Mouse (Mus musculus): ENCODE data around the gene Pdia5.

The Pdia5 gene

DNA sequence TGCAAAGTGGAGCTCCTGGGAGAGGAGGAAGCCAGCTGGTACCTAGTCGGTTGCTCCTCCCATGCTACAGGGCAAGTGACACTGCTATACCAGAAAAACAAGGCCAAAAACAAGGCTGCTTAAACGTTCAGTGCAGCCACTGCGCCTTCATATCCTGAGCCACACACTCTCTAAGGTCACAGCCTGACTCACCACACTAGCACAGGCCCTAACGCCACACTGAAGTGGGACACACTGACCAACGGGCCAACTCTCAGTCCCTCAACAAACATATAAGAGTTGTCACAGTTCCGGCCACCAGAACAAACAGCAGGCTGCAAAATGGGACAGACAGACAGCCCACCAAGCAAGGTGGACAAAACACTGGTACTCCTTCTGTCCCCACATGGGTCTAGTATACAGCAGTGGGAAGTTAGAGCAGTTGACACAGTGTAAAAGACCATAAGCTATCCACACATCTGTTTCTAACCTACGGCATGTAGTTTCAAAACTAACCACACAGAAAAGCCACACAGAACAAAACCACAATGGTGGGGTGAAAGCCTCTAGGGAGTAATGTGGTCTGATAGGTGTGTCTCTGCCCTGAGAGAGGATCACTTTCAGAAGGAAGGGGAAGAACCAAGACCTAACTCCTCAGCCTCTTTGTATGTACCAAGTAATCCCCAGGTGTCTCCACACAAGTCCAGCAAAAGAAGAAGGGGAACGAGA is 6.0 kb downstream of the Pdia5 start:
- no peak for DNase-seq (ENCODE audit: low spot score in 2 of 2)

DNA sequence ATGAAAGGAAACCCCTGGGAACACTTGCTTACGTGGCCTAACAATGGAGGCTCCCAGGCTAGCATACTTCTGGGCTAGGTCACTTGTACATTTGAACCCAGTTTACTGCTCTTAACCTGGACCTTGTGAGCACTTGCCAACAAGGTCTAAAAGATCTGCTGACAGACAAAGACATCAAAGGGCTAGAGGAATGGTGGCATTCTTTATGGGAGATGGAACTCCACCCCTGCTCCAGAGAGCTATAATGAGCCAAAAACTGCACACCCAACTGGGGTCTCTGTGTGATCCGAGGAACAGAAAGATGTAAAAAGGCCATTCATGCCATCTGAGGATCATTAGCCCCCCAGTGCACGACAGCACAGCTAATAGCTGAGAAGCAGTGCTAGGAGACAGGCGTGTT is 6.6 kb downstream of the Pdia5 start:
- no peak for DNase-seq (ENCODE audit: low spot score in 2 of 2)

DNA sequence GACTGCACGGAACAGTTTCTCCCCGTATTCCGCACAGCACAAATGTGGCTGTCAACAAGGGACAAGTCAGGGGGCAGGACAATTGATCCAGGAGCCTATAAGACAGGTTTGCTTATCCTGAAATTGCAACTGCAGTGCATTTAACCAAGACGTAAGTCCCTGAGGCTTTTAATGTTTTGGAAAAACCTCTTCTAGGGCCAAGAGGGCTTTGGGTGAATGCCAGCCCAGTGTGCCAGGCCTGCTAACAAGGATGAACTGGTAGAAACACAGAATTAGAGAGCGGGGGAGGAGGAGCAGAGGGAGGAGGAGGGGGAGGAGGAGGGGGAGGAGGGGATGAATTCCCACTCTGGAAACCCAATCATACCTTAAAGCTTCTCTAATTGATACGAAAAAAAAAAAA is 11.4 kb downstream of the Pdia5 start:
- DNase-seq (ENCODE audit: low spot score in 2 of 2), result peak in 1 of 2 experiments; percentile 57

DNA sequence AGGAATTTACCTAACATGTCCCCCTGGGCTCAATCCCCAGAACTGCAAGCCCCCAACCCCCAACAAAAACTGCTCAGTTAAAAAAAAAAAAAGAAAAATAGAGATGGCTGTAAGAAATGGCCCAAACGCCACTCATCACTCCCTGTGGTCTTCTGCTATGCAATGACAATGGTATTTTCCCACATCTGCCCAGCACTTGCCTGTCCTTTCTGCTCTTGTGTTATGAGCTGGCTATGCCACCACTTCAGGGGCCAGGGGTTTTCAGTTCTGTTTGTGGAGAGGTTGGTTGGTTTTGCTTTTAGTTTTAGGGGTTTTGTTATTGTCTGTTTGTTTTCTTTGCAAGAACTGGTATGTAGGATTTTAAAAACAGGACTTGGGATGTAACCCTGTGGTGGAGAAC is 13.4 kb downstream of the Pdia5 start:
- DNase-seq (ENCODE audit: low spot score in 2 of 2), result no peak

DNA sequence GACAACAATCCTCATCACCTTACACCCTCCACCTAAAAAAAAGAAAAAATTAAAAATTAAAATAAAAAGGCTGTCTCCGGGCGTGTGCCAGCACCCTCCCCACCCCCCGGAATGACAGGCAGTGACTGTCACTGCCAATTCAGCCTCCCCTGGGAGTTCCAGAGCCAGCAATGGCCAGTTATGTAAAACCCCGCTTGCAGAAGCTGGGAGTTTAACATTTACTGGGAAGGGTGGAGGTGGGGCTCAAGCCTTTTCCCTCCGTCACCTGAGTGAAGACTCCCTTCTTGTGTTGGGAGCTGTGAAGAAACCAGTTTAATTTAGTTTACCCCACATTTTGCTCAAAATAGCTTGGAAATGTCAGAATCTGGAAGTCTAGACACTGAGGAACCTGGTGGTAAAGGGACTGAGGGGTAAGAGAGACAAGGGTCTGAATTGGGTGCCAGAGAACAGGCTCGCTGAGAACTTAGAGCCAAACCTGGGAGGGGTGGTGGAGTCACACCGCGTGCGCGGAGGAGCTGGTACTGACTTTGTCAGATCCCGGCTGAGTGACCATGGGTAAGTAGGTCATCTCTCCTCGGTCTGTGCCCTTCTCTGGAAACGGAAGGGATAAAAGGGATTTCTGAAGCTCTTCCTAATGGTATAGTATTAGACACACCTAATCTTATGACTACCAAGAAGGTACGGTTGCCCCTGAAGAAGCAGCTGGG is 18.0 kb downstream of the Pdia5 start:
- no peak for DNase-seq (ENCODE audit: low spot score in 2 of 2)

DNA sequence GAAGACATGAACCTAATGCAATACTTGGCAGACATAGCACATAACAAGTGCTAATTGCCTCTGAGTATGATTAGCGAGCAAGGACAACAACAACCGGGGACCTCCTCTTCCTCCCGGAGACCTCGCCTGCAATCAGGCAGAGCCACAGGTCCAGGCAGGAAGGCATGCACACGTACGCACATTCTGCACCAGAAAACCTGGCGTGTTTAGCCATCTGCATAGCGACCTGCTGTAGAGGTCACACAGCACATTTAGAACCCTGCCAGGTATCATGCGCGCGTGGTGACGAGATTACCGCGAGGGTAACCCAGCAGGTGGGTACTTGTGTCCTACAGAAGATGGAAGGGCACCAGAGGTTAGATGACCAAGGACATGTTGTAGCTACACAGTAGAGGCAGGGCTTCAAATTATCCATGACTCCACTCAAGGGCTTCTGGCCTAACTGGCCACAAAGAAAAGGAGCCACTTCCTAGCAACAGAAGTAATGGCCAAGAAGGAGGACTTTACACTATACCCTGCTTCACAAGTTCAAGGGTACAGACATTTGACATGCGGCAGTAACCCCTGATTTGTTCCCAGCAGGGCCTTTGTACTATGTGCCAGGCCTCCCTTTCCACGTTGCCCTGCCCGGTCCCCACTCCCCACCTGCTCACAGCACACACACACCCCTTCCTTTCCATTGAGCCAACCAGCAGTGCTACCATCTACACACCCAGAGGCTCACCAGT is 18.7 kb downstream of the Pdia5 start:
- no peak for DNase-seq (ENCODE audit: low spot score in 2 of 2)

DNA sequence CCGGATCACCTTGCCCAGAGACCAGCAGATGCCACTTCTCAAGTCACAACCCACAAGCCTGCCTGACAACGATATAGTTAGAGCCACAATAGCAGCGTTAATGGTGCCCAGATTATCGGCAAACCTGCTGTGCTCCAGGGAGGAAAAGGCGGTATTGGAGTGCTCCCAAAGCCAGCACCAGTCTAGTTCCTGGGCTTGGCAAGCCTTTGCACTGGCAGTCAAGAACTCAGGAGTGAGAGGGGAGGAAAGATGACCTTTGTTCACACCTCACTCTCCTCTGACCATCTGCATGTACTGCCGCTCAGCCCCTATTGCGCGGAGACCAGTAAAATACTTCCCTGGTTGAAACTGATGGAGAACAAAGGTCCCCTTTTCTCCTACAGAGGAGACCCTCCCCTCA is 19.7 kb downstream of the Pdia5 start:
- DNase-seq (ENCODE audit: low spot score in 2 of 2), result no peak

DNA sequence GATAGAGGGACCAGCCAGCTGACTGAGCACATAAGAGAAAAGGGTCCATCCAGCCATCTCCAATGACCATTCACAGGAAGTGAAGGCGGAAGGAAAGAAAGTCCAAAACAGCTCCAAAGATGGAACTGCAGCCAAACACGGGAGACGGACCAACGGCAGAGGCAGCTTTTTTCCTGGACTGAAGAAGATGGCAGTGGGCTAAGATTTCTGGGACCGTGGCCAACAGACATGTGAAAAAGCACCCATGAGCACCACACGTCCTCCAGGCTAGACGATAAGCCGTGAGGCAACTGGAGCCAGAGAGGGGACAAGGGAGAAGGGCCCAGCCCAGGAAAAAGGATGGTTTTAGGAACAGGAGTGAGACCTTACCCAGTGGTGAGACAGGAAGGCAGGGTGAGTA is 20.6 kb downstream of the Pdia5 start:
- peak; percentile 69 to 71 for DNase-seq (ENCODE audit: low spot score in 2 of 2)

DNA sequence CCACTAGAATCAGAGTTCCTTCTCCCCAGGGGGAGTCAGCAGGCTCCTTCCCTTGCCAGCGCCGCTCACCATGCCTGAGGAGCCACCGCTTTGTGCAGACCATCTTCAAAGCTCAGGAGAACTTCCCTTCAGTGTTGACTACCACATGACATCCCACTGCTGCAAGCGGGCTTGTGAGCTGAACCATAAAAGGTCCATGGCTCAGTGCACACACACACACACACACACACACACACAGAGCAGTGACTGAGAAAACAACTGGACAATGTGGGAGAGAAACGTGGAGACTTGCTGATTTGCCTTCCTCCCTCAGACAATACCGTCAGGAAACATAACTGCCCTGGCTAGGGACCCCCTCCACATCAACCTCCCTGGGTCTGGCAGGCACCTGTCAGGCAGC is 21.7 kb downstream of the Pdia5 start:
- DNase-seq (ENCODE audit: low spot score in 2 of 2), result no peak

DNA sequence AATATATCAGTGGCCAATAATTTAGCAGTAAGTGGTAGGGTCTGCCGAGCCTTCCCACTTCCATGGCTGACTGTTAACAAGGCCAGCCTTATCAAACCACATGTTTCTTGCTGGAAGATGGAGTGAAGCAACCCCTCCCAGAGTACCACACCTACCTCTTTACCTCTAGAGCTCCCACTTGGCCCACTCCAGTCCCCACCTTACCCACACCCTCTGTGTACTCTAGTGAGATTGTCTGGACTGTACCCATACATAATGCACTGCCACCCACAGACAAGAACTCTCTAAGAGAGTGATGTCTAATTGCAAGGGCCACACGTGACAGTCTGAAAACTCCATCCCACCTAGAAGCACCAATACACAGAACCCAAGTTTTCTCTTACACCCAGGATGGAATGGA is 23.6 kb downstream of the Pdia5 start:
- no peak for DNase-seq (ENCODE audit: low spot score in 2 of 2)

DNA sequence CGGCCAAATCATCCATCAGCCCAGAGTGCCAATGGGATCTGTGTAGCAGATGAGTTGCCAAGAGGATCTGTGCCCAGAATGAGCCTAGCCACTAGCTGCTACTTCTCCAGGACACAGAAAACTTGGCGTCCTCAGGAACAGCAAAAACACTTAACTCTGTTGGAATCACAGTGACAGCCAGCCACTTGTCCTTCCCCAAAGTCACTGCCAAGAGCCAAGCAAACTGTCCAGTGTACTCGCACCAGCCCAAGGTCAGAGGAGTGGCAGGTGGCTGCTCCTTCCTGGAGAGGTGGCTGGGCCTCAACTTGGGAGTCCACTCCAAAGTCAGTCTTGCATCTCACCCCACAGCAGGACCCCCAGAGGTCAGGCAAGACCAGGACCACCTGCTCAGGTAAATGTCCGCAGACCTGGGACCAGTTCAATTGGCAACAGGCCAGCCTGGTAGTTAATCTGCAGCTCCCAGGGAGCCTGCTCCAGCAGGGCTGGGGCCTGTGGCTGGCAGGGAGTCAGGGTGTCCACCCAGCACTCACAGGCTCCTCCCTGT is 24.8 kb downstream of the Pdia5 start:
- DNase-seq (ENCODE audit: low spot score in 2 of 2), result peak in 1 of 2 experiments; percentile 52

DNA sequence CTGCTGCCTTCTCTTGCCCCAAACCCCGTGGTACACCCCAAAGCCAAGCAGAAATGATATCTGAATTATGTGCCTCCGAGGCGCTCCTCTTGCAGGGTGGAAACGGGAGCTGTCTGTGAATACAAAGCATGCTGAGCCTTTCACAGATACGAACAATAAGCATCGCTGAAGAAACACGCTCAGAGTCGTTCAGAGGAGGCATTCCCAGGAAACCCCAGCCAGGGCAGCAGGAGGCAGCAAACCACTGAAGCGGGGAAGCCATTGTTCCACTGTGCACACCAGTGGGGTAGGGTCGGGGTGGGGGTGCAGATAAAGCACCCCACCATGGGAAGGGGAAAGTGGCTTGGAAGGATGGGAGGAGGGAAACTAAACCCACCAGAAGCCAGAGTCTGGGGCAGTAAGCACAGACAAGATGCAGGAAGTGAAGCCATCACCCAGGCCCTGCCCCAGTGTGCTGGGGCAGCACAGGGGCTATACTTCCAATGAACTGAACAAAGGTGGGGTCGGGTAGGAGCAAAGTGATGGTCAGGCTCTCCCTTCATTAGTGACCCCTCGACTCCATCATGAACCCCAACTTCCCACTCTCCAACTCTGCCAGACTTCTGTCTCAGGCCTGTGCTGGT is 25.9 kb downstream of the Pdia5 start:
- DNase-seq (ENCODE audit: low spot score in 2 of 2), result no peak

DNA sequence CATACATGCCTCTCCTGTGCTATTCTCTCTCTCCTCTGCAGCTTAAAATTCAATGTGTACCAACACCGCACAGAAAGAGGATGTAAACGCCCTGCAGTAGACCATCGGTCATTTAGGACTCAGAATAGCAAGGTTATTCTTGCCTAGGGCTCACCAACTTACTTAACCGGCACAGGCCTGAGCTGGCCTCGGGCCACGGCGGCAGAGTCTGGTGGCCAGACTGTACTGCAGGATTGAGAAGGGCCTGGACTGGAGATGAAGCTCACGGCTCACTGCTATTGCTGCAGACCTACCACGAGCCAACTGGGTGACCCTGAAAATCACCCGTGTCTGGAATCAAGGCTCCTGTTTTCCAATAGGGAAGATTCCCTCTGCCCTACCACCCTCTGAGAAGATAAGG is 27.0 kb downstream of the Pdia5 start:
- DNase-seq (ENCODE audit: low spot score in 2 of 2), result no peak

DNA sequence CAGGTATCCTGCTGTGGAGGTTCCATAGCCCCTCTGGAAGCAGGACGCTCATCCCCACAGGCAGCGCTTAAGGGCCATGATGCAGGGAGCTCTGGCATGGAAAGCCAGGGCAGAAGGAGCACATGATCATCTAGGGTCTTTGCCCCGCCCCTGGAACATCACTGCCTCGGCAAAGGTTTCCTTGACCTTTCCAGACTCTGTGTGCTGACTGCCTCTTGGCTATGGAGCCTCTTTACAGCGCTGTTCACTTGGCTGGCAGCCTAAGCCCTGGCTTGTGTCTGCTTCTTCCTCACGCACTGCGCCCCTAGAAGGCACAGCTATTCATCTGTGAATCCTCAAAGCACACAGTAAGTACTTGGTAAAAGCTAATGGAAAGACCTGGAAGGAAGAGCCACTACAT is 27.7 kb downstream of the Pdia5 start:
- no peak for DNase-seq (ENCODE audit: low spot score in 2 of 2)

DNA sequence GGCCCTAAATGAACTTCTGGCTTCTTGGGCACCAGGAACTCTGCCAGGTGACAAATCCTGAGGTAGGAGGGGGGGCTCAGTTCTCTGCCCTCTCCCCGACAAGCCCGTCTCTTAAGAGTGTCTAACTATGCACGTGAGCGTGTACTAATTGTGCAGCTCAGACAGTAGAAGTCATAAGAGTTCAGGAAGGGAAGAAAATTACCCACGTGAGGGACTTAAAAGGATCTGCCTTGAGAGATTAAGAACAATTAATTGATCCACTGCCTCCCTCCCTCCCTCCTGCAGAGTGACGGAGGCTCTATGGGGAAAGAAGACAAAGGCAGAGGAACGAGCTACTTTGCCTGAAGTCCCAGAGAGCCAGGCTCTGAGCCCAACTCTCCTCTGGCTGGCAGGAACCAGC is 31.1 kb downstream of the Pdia5 start:
- DNase-seq (ENCODE audit: low spot score in 2 of 2), result no peak

DNA sequence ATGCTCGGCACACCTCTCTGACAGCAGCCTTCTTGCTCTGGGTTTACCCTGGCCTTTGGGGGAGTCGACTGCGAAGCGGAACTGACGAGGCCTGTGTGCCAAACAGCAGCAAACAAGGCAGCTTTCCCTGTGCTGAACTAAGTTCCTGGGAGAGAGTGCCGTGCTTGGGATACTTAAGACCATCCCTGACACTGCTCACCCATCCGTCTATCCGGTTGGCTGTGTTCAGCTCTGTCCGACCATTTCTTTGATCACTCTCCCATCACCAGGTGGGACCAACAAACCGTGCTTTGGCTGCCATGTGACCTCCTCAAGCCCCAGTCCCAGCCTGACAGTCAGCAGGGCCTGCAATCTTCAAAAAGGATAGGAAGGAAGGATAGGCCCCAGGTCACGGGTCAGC is 32.4 kb downstream of the Pdia5 start:
- no peak for DNase-seq (ENCODE audit: low spot score in 2 of 2)

DNA sequence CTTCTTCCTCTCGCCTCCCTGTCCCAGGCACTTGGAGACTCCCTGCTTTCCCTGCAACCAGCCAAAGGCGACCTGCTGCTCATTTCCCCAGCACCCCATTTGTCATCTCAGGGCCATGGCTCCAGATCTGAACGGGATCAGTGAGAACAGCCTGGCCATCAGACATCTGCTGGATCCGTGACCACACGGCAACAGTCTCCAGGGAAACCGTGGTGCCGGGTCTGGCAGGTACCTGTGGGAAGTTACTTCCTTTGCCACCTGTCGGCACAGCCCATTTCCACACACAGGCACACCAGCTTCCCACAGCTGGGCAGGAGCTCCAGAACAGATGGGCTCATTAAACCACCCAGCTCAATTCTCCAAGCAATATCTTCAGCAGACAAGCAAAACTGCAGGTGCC is 33.2 kb downstream of the Pdia5 start:
- DNase-seq (ENCODE audit: low spot score in 2 of 2), result no peak

DNA sequence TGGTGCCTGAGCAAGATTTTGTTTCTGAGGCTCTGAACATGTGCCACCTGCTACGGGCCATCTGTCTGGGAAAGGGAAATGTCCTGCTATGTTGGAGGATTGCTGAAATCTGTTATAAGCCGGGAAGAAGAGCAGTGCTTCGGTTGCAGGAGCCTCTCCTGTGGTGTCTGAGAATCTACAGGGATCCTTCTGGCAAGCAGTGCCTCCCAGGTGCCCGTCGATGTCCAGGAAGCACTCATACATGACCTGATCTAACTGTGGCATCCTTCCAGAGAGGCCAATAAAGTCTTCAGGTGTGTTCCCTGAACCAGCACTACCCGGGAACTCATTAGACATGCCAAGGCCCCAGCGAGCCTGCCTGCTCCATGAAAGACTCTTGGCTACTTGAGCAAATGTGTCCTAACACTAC is 33.7 kb downstream of the Pdia5 start:
- DNase-seq (ENCODE audit: low spot score in 2 of 2), result peak; percentile 59 to 72

DNA sequence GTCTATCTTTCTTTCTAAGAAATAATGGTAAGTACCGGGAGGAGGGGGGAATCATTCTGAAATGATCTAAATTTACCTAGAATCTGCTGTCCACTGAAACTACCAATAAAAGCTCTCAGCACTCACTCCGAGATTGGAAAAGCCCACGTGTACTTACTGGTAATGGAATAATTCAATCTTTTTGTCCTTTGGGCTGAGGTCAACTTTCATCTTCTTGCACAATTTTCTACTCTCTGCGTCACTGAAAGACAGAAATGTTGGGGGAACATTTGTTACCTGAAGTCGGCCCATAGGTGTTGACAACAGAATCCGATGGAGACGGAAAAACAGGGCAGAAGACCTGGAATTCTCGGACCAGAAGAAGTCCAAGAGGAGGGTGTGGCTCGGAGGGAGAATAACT is 34.4 kb downstream of the Pdia5 start:
- no peak for DNase-seq (ENCODE audit: low spot score in 2 of 2)

DNA sequence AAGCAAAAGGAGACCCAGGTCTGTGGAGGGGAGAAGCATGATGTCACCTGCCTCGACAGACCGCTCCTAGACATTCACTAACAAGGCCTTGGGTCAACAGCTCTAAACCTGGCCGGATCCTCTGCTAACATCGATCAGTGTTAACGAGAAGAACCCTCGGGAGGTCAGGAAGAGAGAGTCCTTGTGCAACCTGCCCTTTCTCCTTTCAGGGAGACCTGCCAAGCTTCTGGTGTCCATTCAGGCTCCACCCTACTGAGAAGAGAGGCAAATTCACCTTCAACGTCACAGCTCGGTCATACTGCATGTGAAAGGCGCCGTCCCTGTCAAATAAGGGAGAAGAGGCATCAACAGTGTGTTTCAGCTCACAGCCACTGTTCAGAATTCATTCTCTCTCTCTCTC is 34.9 kb downstream of the Pdia5 start:
- no peak for DNase-seq (ENCODE audit: low spot score in 2 of 2)

DNA sequence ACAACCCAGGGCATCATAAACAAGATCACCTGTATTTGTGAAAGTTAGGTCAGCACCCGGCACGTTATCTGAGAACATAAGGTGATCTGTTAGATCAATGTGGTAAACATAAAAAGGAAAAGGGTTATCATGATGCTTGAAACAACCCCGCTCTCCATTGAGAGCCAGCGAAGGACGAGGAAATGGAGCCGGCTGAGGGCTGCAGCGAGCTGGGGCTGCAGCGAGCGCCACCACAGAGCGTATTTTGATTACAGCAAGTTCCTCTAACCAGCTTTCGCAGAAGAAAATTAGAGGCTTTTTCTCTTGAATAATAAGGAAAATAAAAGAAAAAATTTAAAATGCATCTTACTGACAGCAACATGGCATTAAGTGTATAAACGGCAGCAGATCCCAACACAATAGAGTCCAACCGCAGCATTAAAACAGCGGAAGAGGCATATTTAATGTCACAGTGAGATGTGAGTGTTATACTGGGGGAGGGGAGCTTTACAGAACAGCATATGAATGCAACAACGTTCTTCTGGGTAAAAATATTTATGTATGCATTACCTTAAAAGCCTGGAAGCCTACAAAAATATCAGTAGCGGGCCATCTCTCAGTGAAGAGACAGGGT is 40.5 kb downstream of the Pdia5 start:
- no peak for DNase-seq (ENCODE audit: low spot score in 2 of 2)

DNA sequence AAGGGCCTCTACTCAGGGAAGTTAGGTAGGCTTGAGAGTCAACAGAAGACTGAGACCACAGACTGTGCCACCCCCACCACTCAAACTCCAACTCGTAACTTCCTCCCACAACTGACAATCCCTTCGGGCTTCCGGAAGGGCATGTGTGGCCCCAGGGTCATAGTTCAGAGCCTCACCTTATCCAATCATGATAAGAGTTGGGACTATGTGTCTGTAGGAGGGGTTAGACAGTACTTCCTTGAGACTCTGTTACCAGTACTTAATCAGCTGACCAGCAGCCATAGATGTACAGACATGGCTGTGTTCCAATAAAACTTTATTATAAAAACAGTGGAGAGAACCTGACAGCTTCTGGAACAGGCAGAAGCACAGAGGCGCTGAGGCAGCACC is 48.7 kb downstream of the Pdia5 start:
- no peak for DNase-seq (ENCODE audit: low spot score in 2 of 2)
